Mouse (Mus musculus): Measurements from ENCODE around the gene Gm10283. TPM values are rescaled to one million over a fixed set of nuclear protein-coding genes. Genes with fewer than 3 reads are reported as not detected.
A peak's percentile ranks its signal among the peaks of the same experiment; 100 is the strongest.
"Not testable (repeated sequence)": the region's sequence is repeated elsewhere in the genome, so short reads cannot be mapped to it uniquely, and the experiment has no call there.

Gene Gm10283
- polyA plus RNA-seq (2015; fragmentation: Nextera tagmentation; extraction: Ambion mirVana): not detected in 2 replicates

DNA sequence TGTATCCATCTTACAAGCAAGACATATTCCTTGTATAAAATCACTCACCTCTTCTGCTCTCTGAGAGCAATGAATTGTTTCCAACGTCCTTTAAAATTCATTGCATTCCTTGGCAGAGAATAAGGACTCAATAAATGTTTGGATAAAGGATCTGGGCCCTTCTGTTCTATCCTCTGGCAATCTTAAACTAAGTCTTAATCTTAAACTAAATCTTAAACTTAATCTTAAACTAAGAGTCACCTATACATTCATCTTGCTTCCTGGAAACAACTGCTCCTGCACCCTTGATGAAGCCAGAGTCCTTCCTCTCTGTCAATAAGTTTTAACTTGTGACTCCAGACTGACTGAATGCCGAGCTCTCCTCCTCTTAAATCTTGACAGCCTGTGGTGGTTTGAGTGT is at the start of gene Gm10283:
Gene Gm10283, minus strand, starts transcription at position 101 of the 400 bp plus-strand sequence.
- H3K27ac ChIP-seq (ENCODE audit: low read length): no peak within 1 kb of the TSS
- ATAC-seq (replicated peaks; ENCODE audit: extremely low read depth, insufficient read depth, low FRiP score): no peak
- no peak within 1 kb of the TSS for H3K4me3 ChIP-seq (ENCODE audit: low read length)
- peaks cover 7% of the 10 kb centered on the region for H3K4me1 ChIP-seq (ENCODE audit: control insufficient read depth, insufficient read depth, low read length)
- no peak within 1 kb of the TSS for H3K9ac ChIP-seq (ENCODE audit: low read length)
- no peaks in the 10 kb centered on the region for H3K27me3 ChIP-seq (ENCODE audit: control insufficient read depth, insufficient read depth, low read length)
- WGBS: 36% methylated on average over 2 of the region's 2 CpGs
- no peaks in the 10 kb centered on the region for H3K36me3 ChIP-seq (ENCODE audit: control insufficient read depth, insufficient read depth)
- no peak within 1 kb of the TSS for H3K4me2 ChIP-seq (ENCODE audit: low read depth, low read length)
- H3K9me3 ChIP-seq (replicated peaks; ENCODE audit: control insufficient read depth, low read length): no peaks in the 10 kb centered on the region

DNA sequence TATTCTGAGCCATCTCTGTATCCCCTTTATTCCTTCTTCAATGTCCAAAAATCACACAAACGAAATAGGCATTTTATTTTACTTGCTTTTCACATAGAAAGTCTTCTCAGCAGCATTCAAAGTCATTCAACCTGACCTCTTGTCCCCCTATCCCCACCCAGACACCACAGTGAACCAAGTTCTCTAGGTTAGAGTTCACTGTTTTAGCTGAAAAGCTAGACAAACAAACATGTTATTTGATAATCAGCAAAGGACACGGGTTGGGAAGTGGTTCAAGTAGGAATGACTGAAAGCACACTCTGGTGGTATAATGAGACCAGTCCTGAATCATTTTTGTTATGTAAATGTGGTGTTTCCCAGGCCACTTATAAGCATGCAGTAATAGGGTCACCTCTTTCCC is 31.9 kb upstream of the Gm10283 start:
- Histone ChIP-seq H3K4me3 (ENCODE audit: low read length) (no peak overlapping the region), H3K4me1 (ENCODE audit: control insufficient read depth, insufficient read depth, low read length) (no peaks in the 10 kb centered on the region), H3K4me2 (ENCODE audit: low read depth, low read length) (no peak overlapping the region), H3K27me3 (ENCODE audit: control insufficient read depth, insufficient read depth, low read length) (no peaks in the 10 kb centered on the region), H3K36me3 (ENCODE audit: control insufficient read depth, insufficient read depth) (no peaks in the 10 kb centered on the region), H3K9ac (ENCODE audit: low read length) (no peak overlapping the region), H3K27ac (ENCODE audit: low read length) (no peak overlapping the region), H3K9me3 (replicated peaks; ENCODE audit: control insufficient read depth, low read length) (no peaks in the 10 kb centered on the region)
- no peak for ATAC-seq (replicated peaks; ENCODE audit: extremely low read depth, insufficient read depth, low FRiP score)
- 57% methylated on average over 2 of the region's 2 CpGs for WGBS

DNA sequence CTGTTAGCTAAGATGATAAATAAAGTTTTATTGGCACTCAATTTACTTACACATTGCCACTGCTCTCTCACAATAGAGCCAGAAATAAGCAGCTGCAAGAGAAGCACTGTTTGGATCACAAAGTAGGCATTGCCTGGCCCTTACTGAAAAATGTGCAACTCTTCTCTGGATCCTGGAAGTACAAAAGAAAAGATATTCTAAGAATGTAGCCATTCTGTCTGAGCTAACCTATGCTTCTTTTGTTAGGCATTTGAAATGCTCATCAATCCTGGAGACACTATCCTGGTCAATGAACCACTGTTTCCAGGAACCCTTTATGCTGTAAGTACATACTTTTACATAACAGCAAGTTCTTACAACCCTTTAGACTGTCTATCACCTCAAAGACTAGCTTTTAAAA is 15.3 kb upstream of the Gm10283 start:
- Histone ChIP-seq H3K27me3 (ENCODE audit: control insufficient read depth, insufficient read depth, low read length) (no peaks in the 10 kb centered on the region), H3K9me3 (replicated peaks; ENCODE audit: control insufficient read depth, low read length) (no peaks in the 10 kb centered on the region), H3K36me3 (ENCODE audit: control insufficient read depth, insufficient read depth) (no peaks in the 10 kb centered on the region), H3K27ac (ENCODE audit: low read length) (no peak overlapping the region), H3K9ac (ENCODE audit: low read length) (no peak overlapping the region), H3K4me3 (ENCODE audit: low read length) (no peak overlapping the region), H3K4me1 (ENCODE audit: control insufficient read depth, insufficient read depth, low read length) (no peaks in the 10 kb centered on the region), H3K4me2 (ENCODE audit: low read depth, low read length) (no peak overlapping the region)
- ATAC-seq (replicated peaks; ENCODE audit: extremely low read depth, insufficient read depth, low FRiP score): no peak

DNA sequence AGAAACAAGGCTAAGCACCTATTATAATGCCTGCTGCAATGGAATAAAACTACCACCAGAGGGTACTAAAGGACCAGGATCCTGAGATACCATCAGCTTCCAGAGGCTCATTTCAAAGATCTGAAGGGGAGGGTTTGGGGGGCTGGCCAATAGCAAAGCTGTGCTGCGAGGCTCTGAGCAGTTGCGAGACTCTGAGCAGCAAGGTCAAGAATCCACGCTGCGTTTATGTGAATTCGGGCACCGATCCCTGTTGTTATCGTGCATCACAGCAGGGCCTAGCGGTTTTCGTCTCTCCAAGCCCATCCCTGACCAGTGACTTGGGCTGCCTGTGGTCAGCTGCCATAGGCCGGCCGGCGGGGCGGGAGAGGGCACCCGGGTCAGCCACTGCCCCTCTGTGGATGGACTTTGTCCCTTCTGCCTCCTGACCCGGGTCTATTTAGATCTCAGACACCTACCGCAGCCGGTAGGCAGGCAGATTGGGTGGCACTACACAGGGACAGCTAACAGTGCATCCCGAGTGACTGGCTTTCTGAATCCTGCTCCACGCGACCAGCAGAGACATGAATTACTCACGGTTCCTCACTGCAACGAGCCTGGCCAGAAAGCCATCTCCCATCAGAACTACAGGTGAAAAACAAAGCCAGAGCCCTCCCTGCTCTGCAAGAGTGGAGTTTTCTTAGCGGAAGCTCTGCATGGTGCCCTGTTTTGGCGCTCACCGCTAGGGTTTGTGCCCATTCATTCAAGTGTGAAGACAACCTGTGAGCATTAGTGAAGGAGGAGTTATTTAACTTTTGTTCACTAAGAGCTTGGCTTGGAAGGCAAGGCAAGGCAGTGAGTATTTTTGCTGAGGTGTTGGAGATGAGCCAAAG is 2.9 kb upstream of the Gm10283 start, which contains the start of gene Aadat:
Gene Aadat, plus strand, starts transcription at position 280 of the 869 bp plus-strand sequence.
- WGBS: 2% methylated on average over 25 of the region's 25 CpGs
- Histone ChIP-seq H3K36me3 (ENCODE audit: control insufficient read depth, insufficient read depth) (no peaks in the 10 kb centered on the region), H3K9ac (ENCODE audit: low read length) (peak within 1 kb of the TSS; percentile 73), H3K4me1 (ENCODE audit: control insufficient read depth, insufficient read depth, low read length) (peaks cover 7% of the 10 kb centered on the region), H3K9me3 (replicated peaks; ENCODE audit: control insufficient read depth, low read length) (no peaks in the 10 kb centered on the region), H3K27me3 (ENCODE audit: control insufficient read depth, insufficient read depth, low read length) (no peaks in the 10 kb centered on the region), H3K4me3 (ENCODE audit: low read length) (peak within 1 kb of the TSS; percentile 68), H3K27ac (ENCODE audit: low read length) (no peak within 1 kb of the TSS), H3K4me2 (ENCODE audit: low read depth, low read length) (peak within 1 kb of the TSS; percentile 98)
- ATAC-seq (replicated peaks; ENCODE audit: extremely low read depth, insufficient read depth, low FRiP score): peak; percentile 81

DNA sequence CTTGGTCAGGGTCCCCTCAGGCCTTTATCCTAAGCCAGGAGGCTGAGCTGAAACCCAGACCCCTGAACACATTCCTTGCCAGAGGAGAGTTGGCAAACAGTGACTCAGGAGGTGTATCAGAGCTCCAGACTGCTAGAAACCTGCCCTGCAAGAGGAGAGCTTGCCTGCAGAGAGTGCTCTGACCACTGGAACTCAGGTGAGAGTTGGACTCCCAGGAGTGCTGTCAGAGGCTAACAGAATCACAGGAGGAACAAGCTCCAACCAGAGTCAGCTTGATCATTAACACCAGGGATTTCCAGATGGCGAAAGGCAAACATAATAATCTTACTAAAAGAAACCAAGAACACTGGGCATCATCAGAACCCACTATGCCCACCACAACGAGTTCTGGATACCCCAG is 8.0 kb downstream of the Gm10283 start:
- H3K27ac ChIP-seq (ENCODE audit: low read length); H3K4me3 ChIP-seq (ENCODE audit: low read length); H3K36me3 ChIP-seq (ENCODE audit: control insufficient read depth, insufficient read depth); H3K9ac ChIP-seq (ENCODE audit: low read length); H3K4me1 ChIP-seq (ENCODE audit: control insufficient read depth, insufficient read depth, low read length); H3K9me3 ChIP-seq (replicated peaks; ENCODE audit: control insufficient read depth, low read length); H3K4me2 ChIP-seq (ENCODE audit: low read depth, low read length); ATAC-seq (replicated peaks; ENCODE audit: extremely low read depth, insufficient read depth, low FRiP score); H3K27me3 ChIP-seq (ENCODE audit: control insufficient read depth, insufficient read depth, low read length): not testable (repeated sequence)
- 76% methylated on average over 2 of the region's 2 CpGs for WGBS

DNA sequence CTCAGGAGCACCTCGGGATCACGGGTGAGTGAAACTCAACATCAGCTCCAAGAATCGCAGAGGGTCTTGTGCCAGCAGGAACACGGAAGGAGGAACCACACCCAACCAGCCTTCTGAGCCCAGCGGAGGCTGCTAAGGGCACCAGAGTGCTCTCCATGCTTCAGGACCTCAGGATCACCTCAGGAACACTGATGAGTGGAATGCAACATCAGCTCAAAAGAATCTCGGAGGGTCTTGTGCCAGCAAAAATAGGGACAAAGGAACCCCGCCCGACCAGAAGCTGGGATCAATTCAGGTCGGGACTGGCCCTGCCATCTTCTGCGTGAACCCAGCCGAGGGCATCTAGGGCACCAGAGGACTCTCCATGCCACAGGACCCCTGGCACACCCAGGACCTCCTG is 8.4 kb downstream of the Gm10283 start:
- H3K4me1 ChIP-seq (ENCODE audit: control insufficient read depth, insufficient read depth, low read length): peaks cover 4% of the 10 kb centered on the region; the same call in 1 of the 2 replicates

DNA sequence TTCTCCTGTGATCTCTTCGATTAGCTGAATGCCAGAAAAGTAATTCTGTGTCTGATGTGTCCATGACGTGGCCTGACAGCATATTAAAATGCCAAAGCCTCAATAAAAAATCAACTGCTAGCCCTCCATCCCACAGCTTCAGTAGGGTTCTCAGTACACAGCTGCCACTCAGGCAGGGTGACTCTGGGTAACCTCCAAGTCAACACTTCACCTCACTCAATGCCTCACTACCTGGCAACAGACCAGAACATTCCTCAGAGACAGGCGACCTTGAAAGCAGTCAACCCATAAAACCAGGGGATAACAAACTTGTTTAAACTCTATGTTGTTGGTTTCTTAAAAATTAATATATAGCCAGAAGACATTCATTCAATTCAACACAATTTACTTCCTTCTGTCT is 10.5 kb downstream of the Gm10283 start:
- Histone ChIP-seq H3K9me3 (replicated peaks; ENCODE audit: control insufficient read depth, low read length) (no peaks in the 10 kb centered on the region), H3K4me2 (ENCODE audit: low read depth, low read length) (no peak overlapping the region), H3K27me3 (ENCODE audit: control insufficient read depth, insufficient read depth, low read length) (no peaks in the 10 kb centered on the region), H3K9ac (ENCODE audit: low read length) (no peak overlapping the region), H3K27ac (ENCODE audit: low read length) (peak overlapping the region; percentile 61), H3K4me3 (ENCODE audit: low read length) (no peak overlapping the region), H3K4me1 (ENCODE audit: control insufficient read depth, insufficient read depth, low read length) (peaks cover 4% of the 10 kb centered on the region; the same call in 1 of the 2 replicates), H3K36me3 (ENCODE audit: control insufficient read depth, insufficient read depth) (no peaks in the 10 kb centered on the region)
- 32% methylated on average over 3 of the region's 3 CpGs for WGBS
- ATAC-seq (replicated peaks; ENCODE audit: extremely low read depth, insufficient read depth, low FRiP score): peak; percentile 69

More for the DNA sequence above, 8.4 kb downstream of the Gm10283 start:
- Histone ChIP-seq H3K27ac (ENCODE audit: low read length) (no peak overlapping the region), H3K9ac (ENCODE audit: low read length) (no peak overlapping the region), H3K9me3 (replicated peaks; ENCODE audit: control insufficient read depth, low read length) (no peaks in the 10 kb centered on the region), H3K27me3 (ENCODE audit: control insufficient read depth, insufficient read depth, low read length) (no peaks in the 10 kb centered on the region), H3K4me2 (ENCODE audit: low read depth, low read length) (no peak overlapping the region), H3K4me3 (ENCODE audit: low read length) (no peak overlapping the region), H3K36me3 (ENCODE audit: control insufficient read depth, insufficient read depth) (no peaks in the 10 kb centered on the region)
- ATAC-seq (replicated peaks; ENCODE audit: extremely low read depth, insufficient read depth, low FRiP score): no peak
- WGBS: 86% methylated on average over 11 of the region's 11 CpGs

DNA sequence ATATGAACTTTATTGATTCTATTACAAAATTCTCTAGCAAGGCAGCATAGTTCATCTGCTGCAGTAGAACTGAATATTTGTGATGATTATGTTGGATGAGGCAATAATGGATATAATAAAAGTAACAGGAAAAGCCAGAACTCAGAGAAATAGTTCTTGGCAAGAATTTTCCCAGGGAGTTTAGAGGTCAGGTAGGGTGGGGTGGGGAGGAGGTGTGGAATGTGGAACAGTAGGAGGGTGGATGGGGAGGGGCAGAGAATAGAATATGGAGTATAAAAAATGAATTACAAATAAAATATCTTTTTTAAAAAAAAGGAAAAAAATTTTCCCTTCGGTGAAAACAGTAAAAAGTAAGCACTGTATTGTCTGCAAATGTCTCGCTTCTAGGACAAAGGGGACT is 11.1 kb downstream of the Gm10283 start:
- ATAC-seq (replicated peaks; ENCODE audit: extremely low read depth, insufficient read depth, low FRiP score): no peak
- 94% methylated on average over 2 of the region's 2 CpGs for WGBS
- H3K4me2 ChIP-seq (ENCODE audit: low read depth, low read length): no peak overlapping the region
- H3K9me3 ChIP-seq (replicated peaks; ENCODE audit: control insufficient read depth, low read length): no peaks in the 10 kb centered on the region
- no peak overlapping the region for H3K9ac ChIP-seq (ENCODE audit: low read length)
- no peaks in the 10 kb centered on the region for H3K36me3 ChIP-seq (ENCODE audit: control insufficient read depth, insufficient read depth)
- no peak overlapping the region for H3K4me3 ChIP-seq (ENCODE audit: low read length)
- peaks cover 4% of the 10 kb centered on the region; the same call in 1 of the 2 replicates for H3K4me1 ChIP-seq (ENCODE audit: control insufficient read depth, insufficient read depth, low read length)
- H3K27me3 ChIP-seq (ENCODE audit: control insufficient read depth, insufficient read depth, low read length): no peaks in the 10 kb centered on the region
- H3K27ac ChIP-seq (ENCODE audit: low read length): peak overlapping the region; percentile 61

DNA sequence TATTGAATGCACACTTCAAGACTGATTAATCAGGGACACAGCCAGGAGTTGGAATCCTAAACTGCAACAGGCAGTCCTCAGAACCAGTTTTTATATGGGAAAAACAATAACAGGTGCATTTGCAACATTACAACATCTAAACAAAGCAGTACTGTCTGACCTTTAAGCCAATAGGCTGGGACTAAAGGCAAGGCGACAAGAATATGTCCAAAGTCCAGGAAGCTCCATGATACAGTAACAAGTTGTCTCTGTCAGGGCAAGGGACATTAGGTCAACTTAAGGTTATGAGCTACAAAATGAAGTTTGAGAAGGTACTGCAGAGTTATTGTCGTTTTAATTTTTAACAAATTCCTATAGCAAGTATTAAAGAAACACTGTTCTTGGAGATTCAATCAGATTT is 12.9 kb downstream of the Gm10283 start:
- Histone ChIP-seq H3K4me2 (ENCODE audit: low read depth, low read length) (no peak overlapping the region), H3K4me1 (ENCODE audit: control insufficient read depth, insufficient read depth, low read length) (peaks cover 4% of the 10 kb centered on the region; the same call in 1 of the 2 replicates), H3K27me3 (ENCODE audit: control insufficient read depth, insufficient read depth, low read length) (no peaks in the 10 kb centered on the region), H3K36me3 (ENCODE audit: control insufficient read depth, insufficient read depth) (no peaks in the 10 kb centered on the region), H3K9me3 (replicated peaks; ENCODE audit: control insufficient read depth, low read length) (no peaks in the 10 kb centered on the region), H3K4me3 (ENCODE audit: low read length) (no peak overlapping the region), H3K9ac (ENCODE audit: low read length) (no peak overlapping the region), H3K27ac (ENCODE audit: low read length) (no peak overlapping the region)
- 63% methylated on average over 2 of the region's 2 CpGs for WGBS
- no peak for ATAC-seq (replicated peaks; ENCODE audit: extremely low read depth, insufficient read depth, low FRiP score)
